Mouse (Mus musculus) embryo, embryonic 10 days (tissue): Measurements from ENCODE around the gene Fgfr2.

ENCODE experiments used
- DNase-seq: peaks from one replicate; pipeline ENCODE4 v3.0.0-alpha.2; 2015; ENCODE audit warnings: low spot score

The Fgfr2 gene

DNA sequence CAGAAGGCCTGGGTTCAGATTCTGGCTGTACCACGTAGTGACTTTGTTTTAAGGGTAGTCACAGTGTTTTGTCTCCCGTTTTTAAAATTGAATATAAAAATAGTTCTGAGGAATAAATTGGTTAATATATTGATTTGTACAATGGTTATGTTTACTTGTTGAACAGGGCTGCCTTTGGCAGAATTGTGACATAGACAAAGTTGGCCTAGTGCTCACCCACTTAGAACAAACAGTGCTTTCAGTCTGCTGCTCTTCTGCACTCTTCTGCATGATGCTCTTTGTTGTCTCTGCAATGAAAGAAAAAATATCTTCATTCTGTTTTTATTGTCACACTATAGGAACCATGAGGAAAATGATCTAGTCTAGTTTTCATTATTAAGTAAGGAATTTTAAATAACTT lies 184.0 kb downstream of the Fgfr2 start:
- no peak for DNase-seq

DNA sequence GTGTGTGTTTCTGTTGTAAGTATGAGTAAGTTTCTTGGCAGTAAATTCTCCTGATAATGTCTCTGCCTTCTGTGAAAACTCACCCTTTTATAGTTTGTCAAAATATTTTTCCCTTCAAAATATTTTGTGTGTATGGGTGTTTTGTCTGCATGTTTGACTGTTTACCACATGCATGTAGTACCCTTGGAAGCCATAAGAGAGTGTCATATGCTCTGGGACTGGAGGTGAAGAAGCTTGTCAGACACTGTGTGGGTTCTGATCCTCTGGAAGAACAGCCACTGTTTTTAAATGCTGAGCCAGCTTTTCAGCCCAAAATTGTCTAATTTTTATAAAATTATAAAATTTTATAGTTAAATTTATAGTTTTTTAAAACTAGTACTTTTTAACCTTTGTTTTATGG lies 188.4 kb downstream of the Fgfr2 start:
- DNase-seq = no peak

DNA sequence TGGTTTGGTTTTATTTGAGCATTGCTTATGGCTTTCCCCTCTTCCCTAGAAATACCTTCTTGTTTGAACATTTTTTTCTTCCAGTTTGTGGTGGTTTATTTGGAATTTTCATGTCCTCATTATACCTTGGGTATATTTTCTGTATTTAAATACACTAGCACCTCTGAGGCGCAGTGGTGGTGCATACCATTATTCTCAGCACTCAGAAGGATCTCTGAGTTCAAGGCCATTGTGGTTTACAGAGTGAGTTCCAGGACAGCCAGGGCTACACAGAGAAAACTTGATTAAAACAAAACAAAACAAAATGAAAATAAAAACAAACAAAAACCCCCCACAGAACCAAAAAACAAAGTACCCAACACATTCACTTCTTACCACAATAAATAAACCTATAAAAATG lies 189.8 kb downstream of the Fgfr2 start:
- no peak for DNase-seq

DNA sequence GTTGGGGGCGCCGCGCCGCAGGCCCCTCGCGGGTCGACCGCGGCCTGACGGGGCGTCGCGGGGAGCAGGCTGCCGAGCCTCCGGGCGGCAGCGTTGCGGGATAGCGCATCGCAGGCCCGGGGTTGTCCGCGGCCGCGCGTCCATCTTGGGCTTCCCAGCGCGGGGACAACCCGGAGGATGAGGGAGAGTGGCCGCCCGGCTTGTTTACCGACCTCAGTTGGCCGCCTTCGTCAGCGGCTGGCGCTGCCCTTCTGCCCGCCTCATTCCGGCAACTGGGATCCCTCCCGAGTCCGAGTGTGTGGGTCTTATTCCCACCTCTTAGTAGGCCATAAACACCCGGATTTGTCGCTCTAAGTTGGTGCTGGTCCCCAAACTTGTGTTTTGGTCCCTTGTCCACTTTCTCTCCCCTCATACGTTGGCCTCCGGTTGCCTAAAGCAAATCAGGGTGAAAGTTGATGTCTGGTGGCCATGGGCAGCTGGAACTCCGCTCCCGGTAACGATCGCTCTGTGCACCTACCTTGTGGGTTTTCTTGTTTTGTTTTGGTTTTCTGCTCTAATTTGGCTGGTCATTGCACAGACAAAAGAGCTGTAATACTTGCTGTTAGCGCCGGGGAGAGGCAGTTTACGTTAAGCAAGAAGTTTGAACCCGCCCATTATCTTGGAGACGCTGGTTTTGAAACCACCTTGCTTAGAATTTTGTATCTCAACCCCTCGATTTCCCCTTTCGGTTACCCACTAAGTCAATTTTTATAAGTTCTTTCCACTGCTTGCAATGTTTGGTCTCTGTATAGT lies 191.4 kb downstream of the Fgfr2 start:
- DNase-seq = peak; percentile 61

DNA sequence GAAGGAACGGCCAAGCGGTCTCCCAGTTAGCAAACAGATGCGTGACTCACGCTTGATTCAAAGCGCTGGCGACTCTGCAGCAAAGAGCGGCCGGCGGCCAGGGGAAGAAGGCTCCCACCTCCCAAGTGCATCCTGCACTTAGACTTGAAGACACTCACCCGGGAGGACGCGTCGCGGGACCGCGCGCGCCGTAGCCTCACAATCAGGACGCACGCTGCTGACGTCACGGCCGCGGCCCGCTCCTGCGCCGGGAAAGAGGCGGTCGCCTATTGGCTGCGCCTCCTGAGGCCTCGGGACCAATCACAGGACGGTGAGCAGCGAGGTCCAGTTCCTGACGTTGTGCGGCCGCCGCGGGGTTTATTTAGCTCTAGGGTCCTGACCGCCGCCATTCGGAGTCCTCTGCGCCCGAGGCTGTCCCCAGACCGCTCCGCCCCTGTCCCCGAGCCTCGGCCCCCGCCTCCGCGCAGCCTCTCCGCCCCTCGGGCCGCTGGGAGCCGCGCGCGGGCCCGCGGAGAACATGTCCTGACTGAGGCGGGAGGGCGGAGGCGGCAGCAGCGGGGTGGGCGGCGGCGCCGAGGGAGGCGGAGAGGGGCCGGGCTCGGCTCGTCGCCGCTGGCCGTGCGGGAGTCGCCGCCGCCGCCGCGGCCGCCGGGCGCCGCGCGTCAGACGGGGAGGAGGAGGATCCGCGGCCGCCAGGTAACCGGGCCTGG lies 192.1 kb downstream of the Fgfr2 start, which contains the start of gene Zranb1:
TSS of gene Zranb1 (plus strand) at position 293 of the 710 bp plus-strand sequence.
- DNase-seq = peak; percentile 99

DNA sequence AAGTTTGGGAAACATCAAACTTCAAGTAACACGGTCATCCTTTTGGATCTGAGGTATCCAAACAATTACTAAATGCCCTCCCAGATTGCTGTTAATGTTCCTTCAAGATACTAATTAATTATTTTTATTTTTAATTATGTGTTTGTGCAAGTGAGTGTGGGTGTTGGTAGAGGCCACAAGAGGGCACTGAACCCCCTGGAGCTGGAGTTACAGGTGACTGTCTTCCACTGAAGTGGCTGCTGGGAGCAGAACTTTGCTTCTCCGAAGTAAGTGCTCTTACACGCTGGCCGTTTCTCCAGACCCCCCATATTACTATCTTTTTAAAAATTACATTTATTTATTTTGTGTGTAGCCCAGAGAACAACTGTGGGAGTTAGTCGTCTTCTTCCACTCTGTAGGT lies 193.1 kb downstream of the Fgfr2 start:
- DNase-seq = no peak

DNA sequence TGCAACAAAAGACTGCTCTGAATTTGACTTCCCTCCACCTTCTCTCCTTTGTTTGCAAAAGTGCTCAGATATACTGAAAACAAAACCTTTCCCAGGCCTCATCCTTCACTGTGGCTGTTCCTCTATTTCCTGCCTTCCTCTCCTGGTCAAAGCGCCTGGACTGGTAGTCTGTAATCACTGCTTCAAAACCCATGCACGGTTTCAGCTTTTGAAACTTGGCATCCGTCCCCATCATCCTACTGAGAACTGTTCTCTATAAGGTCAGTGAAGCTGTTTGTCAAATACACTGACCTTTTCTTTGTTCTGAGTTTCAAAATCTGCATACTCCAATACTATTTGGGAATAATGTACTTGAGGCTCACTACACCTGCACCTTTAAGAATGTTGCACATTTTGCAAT lies 195.9 kb downstream of the Fgfr2 start:
- DNase-seq = no peak

DNA sequence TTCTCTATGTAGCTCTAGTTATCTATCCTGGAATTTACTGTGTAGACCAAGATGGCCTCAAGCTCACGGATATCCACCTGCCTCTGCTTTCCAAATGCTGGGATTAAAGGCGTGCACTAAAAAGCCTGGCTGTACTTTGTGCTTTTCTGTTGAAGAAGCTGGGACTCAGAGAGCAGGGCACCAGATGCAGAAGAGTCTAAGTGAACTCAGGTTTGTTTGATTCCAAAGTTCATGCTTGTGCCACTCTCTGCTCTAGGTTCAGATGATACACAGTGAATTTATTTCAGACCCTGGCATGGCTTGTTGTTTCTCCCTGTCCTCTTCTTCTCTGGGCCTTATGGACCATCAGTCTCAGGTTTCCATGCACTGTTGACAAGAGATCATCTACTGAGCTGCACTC lies 197.9 kb downstream of the Fgfr2 start:
- no peak for DNase-seq

DNA sequence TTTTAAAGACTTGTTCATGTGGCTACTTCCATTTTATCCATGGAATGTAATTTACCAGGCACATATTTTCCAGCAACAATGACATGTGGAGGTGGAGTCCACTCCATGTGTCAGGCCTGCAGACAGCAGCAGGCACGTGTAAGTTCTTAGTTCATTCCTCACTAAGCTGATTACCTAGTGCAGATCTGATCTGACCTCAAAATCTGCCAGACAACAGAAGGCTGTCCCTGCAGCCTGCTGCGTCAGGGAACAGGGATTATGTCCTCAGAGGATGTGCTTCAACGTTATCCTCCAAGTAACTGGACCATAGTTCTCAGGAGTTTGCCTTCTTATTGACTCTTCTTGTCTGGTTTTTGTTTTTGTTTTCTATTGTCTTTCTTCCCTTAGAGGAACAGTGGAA lies 201.2 kb downstream of the Fgfr2 start:
- DNase-seq = no peak

DNA sequence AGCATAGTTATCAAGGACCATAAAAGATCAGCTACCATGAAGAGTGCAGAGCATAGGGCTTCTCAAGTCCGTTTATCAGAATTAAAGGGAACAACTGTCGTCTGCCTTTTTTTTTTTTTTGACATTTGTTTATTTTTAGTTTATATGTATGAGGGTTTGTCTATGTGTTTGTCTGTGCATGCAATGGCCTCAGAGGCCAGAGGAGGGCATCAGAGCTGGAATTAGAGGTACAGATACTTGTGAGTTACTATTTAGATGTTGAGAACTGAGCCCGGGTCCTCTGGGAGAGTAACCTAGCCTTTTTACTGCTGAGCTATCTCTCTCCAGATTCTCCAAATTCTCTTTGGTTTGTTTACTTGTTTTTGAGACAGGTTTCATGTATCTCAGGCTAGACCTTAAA lies 219.4 kb downstream of the Fgfr2 start:
- DNase-seq = no peak

DNA sequence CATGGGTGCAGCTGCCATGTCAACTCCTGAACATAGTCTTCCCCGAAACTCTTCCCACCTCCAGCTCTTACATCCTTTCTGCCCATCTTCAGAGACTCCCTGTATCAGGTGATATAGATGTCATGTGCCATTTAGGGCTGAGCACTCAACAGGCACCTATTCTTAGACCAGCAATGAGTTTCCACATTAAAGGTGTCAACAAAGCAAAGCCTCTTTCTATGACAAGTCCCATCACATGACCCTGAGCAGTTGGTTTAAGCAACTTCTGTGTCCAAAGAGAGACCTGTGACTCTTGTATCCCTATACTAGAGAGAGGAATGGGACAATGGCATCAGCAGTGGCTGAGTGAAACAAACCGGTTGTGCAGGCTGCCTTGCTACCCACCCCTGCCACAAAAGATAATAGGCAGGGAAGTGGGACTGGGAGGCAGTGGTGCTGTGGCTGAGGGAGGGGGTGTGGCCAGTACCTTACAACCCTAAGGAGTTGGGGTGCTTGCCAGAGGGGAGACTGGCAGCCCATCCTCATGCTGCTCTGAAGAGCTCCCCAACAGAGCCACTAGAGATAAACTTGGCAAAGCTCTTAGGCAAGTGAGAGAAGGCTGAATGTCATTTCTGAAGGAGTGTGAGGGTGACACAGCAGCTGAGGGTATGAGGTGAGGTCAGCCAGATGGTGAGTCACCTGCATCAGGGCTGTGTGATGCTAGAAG lies 222.2 kb downstream of the Fgfr2 start:
- DNase-seq = no peak

DNA sequence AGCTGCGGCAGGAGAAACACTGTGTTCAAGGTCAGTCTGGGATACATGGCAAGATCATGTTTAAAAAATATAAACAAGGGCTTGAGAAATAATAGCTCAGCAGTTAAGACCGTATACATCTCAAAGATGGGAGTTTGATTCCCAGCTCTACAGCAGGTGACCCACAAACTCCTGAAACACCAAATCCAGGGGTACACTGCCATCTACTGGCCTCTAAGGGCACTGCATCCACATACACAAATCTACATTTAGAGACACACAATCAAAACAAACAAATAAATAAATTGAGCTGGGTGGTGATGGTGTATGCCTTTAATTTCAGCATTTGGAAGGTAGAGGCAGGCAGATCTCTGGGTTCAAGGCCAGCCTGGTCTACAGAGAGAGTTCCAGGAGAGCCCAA lies 224.9 kb downstream of the Fgfr2 start:
- DNase-seq = peak; percentile 16

DNA sequence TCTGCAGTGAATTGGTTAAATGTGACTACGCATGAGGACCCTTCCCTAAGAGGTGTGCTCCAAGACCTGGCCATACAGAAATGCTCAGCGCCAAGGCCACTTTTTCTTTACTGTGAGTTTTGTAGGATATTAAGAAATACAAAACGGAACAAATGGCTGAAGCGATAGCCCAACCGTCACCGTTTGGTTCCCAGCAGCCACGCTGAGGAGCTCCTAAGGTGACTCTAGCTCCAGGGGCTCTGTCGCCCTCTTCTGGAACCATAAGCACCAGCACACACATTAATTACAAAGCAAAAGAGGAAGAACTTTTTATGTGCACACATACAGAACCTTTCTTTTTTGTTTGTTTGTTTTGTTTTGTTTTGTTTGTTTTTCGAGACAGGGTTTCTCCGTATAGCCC lies 225.9 kb downstream of the Fgfr2 start:
- no peak for DNase-seq

DNA sequence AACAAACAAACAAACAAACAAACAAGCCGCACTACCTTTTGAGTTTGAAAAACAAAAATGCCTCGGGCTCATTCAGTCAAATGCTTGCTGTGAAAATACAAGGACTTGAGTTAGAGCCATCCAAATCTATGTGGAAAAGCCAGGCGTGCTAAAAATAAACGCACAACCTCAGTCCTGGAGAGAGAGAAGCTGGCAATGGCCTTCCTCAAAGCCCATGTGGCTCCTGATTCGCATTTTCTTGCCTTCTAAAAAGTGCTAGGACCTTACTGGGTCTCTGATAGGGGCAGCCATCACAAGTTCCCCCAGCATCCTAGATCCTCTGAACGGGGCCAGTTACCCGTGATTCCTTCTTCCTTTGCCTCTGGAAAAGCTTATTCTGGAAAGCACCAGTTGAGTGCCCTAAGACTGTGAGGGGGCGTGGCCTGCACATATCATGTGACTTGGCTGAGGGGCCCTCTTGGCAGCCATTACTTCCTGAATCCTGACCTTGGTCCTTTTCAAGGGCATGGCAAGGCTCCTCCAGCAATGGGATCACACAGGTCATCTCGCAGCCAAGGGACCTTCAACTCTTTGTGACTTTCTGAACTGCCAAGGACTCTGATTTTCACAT lies 226.8 kb downstream of the Fgfr2 start:
- no peak for DNase-seq

DNA sequence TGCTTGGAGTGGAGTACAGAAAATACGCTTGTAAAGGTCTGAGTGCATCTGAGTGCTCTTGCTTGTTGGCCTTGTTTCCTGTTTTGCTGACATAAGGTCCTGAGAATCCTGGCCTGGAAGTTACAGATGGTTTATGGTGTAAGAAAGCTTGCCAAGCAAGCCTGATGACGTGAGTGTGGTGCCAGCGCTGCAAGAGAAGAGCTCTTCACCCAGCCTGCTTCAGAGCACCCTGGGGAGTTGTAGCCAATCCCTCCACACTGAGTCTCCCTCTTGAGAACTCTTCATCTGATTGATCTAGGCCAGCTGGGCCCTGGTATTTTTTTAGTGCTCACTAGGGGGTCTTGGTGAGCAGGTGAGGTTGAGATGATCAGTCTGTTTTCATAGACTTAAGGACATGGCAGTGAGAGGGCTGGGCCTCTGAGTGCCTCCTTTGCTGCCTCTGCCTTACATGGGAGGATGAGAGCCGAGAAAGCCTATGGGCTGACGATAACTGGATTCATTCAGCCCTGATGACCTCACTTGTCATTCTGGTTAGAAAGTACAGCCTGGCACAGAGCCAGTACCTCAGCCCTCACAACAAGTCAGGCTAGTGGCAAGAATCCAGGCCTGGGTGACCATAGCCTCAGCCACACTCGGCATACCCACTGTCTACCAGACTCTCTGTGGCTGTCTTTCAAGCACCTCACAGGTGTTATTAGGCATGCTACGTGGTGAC lies 228.2 kb downstream of the Fgfr2 start:
- no peak for DNase-seq

DNA sequence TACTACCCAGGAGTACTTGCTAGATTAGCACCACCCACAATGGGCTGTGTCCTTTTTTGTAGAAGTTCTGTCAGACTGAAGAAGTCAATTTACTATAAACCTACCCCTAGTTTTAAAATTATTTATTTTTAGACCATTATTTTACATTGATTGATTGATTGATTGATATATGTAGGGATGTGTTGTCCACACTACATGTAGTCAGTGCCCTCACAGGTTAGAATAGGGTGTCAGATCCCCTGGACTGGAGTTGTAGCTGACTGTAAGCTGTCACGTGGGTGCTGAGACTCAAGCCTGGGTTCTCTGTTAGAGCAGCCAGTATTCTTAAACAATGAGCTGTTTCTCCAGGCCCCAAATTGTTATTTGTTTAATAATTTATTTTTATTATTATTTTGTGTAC lies 229.8 kb downstream of the Fgfr2 start:
- no peak for DNase-seq

DNA sequence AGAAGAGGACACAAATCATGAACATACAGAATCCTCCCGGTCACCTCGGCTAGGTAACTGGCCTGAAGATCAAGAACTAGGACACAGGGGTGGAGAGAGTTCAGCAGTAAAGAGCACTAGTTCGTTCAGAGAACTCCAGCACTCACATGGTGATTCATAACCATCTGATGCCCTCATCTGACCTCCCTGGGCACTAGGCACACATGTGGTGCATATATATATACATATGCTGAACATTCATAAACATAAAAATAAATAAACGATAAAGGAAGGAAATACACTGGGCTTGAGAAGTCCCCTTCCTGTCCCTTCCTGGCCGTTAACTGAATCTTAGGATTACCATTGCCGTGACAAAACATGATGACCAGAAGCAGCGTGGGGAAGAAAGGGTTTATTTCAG lies 230.3 kb downstream of the Fgfr2 start:
- no peak for DNase-seq

DNA sequence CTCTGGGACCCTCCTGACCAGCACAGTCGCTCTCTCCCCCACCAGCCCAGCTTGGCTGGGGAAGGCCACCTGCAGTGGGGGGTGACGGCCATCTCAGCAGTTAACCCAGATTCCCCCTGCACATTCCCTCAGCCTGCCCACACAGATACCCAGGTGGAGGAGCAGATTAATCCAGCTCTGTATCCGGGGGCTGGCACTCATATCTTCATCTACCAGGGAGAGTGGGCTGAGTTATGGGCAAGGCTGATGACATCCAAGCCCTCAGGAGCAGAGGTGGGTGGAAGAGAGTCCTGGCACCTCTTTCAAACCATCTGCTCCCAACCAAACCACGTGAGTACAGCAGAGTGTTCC lies 230.9 kb downstream of the Fgfr2 start:
- DNase-seq = no peak

DNA sequence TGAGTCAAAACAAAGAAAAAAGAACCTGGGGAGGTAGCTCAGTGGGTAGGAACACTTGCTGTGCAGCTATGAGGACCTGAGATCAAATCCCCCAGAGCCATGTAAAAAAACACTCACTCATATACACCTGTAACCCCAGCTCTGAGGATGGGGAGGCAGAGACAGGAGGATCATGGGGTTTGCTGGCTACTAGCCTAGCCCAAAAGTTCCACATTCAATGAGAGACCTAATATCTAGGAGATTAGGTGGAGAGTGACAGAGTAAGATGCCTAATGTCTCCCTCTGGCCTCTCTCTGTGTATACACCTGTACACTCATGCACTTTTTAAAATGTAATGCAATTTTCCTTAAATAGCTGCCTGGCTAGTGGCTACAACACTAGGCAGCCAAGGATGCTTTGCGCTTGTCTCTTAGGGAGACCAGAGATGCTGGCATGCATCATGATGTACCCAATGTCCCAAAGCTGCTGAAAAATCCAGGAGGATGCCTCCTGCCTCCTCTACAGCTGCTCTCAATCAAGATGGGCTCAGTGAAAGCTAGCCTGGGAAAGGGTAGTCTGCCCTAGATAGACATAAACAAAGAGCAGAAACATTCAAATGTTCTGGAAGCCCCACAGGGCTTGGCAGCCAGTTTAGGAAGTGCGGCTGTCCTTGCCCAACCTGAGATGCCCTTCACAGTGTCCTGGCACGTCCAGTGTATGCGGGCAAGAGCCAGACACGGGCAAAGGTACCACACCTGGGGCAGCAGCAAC lies 231.4 kb downstream of the Fgfr2 start:
- no peak for DNase-seq

DNA sequence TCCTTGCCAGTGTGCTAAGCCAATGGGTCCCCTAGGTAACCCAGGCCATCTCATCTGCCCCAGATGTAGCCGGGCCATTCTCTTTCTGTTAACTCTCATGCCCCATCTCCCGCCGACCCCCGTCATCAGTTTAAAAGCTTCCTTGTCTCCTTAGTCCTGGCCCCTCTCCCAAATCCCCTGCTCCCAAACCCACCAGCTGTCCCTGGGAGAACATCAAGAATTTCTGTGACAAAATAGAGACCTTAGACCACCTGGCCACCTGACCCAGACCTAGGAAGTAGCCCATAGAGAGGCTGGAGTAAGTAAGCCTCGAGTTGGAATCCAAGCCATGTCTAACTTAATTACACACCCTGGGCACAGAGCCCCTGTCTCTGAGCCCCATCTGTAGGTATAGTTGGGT lies 232.9 kb downstream of the Fgfr2 start:
- no peak for DNase-seq

DNA sequence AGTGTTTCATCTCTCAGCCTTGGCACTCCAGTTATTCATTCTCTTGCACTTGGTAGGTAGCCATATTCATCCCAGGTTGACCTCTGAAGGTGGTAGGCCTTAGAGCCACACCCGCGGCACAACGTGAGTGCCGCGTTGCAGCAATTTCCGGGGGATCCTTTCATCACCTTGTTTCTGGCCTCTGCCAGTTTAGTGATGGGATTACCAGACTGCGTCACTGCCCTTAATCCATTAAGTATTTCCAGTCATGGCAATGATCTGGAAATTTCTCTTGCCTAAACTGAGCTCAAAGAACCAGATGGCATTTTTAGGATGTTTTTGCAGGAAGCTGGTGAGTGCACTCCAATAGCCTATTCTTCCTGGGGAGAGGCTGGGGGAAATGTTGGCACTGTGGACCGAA lies 233.5 kb downstream of the Fgfr2 start:
- no peak for DNase-seq
